In the genomic region with DNA sequence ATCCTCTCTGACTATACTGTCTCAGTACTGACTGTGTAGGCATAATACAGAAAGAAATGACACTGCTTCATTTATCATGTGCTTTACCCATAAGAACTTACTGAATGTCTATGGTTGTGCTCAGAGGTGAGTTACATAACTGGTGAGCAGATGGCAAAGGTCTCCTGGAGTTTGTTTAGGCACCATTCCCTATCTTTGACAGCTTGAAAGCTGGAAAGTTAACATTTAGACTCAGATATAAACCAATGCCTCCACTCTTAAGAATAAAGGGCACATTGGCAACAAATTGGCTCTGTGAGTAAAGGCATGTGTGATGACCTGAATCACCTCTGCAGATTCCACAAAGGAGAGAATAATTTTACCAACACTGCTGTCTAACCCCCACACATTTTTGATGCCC, we compare ENCODE assay signal across 19 mouse cellular contexts.
"Had no signal": no experiment of that assay in that cellular context is flagged by ENCODE, and none has a peak within 500 bp of the region (broad histone marks: within the 10 kb centered on the region; RNA-seq: fewer than 3 reads in every experiment).

No protein-coding gene starts in this region.

- H3K27me3 ChIP-seq: lung, embryonic 15.5 days; megakaryocyte, embryonic 14.5 days; midbrain, embryonic 13.5 days; midbrain, embryonic 15.5 days; neural tube, embryonic 12.5 days had no signal

- H3K4me2 ChIP-seq: lung, embryonic 15.5 days; midbrain, embryonic 11.5 days; midbrain, embryonic 13.5 days; midbrain, embryonic 15.5 days; neural tube, embryonic 12.5 days had no signal

- DNase-seq: lung, adult 2 months; lung, postnatal 14 days; lung, postnatal 36 days; retina, postnatal 1 day; right cerebral cortex, adult 18-20 months; right cerebral cortex, postnatal 25 days; right cerebral cortex, postnatal 4 days; spleen, adult 18-20 months; thymus, adult 18-20 months; thymus, postnatal 14 days; thymus, postnatal 36 days had no signal

- H3K27ac ChIP-seq: lung, embryonic 15.5 days; macrophage; midbrain, embryonic 13.5 days; midbrain, embryonic 15.5 days; neural tube, embryonic 12.5 days had no signal

- H3K36me3 ChIP-seq: lung, embryonic 15.5 days; midbrain, embryonic 13.5 days; midbrain, embryonic 15.5 days; neural tube, embryonic 12.5 days had no signal

- ATAC-seq: lung, postnatal 0 days; midbrain, embryonic 13.5 days; midbrain, embryonic 15.5 days had no signal

- H3K4me1 ChIP-seq: lung, embryonic 15.5 days; megakaryocyte, embryonic 14.5 days; midbrain, embryonic 13.5 days; midbrain, embryonic 15.5 days; neural tube, embryonic 12.5 days had no signal

- H3K4me3 ChIP-seq: lung, embryonic 15.5 days; megakaryocyte, embryonic 14.5 days; midbrain, embryonic 13.5 days; midbrain, embryonic 15.5 days; neural tube, embryonic 12.5 days had no signal

- H3K9ac ChIP-seq: lung, embryonic 15.5 days; midbrain, embryonic 13.5 days; midbrain, embryonic 15.5 days; neural tube, embryonic 12.5 days had no signal

- H3K9me3 ChIP-seq: lung, embryonic 15.5 days; midbrain, embryonic 13.5 days; midbrain, embryonic 15.5 days; neural tube, embryonic 12.5 days had no signal
